Mouse (Mus musculus) neural tube, embryonic 12.5 days (tissue): ENCODE measurements around the gene Efcab10. TPM values are rescaled to one million over a fixed set of nuclear protein-coding genes. Genes with fewer than 3 reads are reported as not detected.

Experiments used
- ATAC-seq: fragments of 200-750 bp; cut with Nextera tagmentation; 2 replicates; pipeline ENCODE4 v1.8.0; 2017; ENCODE audit warnings: low read depth, mild to moderate bottlenecking, moderate TSS enrichment, moderate library complexity; ENCODE audit not compliant: low FRiP score
- H3K27ac ChIP-seq: fragments of 300-500 bp; sonication (generic); 2 replicates; pipeline ENCODE4 v1.5.1; 2016
- H3K27me3 ChIP-seq: fragments of 300-500 bp; sonication (generic); replicated peaks from 2 replicates; pipeline ENCODE4 v1.6.1; 2016; ENCODE audit warnings: mild to moderate bottlenecking
- H3K36me3 ChIP-seq: fragments of 300-500 bp; sonication (generic); 2 replicates; pipeline ENCODE4 v1.6.1; 2016; ENCODE audit warnings: mild to moderate bottlenecking
- H3K4me1 ChIP-seq: fragments of 300-500 bp; sonication (generic); 2 replicates; pipeline ENCODE4 v1.6.1; 2016
- H3K4me2 ChIP-seq: fragments of 300-500 bp; sonication (generic); replicated peaks from 2 replicates; pipeline ENCODE4 v1.6.1; 2016; ENCODE audit warnings: mild to moderate bottlenecking
- H3K4me3 ChIP-seq: fragments of 300-500 bp; sonication (generic); 2 replicates; pipeline ENCODE4 v1.5.1; 2016
- H3K9ac ChIP-seq: fragments of 300-500 bp; sonication (generic); 2 replicates; pipeline ENCODE4 v1.6.1; 2016; ENCODE audit warnings: mild to moderate bottlenecking
- H3K9me3 ChIP-seq: fragments of 300-500 bp; sonication (generic); 2 replicates; pipeline ENCODE4 v1.6.1; 2016; ENCODE audit warnings: mild to moderate bottlenecking
- WGBS: fragments of 180-500 bp; shearing (Covaris S2); methylation state at CpG from one replicate; pipeline ENCODE4 v1.1.7; 2016; 5-methylcytosine and 5-hydroxymethylcytosine counted together
- polyA plus RNA-seq: library from polyadenylated mRNA; unstranded; fragments of >200 nt; fragmentation: Nextera tagmentation; extraction: Ambion mirVana; gene quantifications from 2 replicates; pipeline ENCODE4 v1.2.1, GENCODE M21; 2016

Gene Efcab10
- polyA plus RNA-seq, 1 experiment from 2014 or later = 0.61 TPM

DNA sequence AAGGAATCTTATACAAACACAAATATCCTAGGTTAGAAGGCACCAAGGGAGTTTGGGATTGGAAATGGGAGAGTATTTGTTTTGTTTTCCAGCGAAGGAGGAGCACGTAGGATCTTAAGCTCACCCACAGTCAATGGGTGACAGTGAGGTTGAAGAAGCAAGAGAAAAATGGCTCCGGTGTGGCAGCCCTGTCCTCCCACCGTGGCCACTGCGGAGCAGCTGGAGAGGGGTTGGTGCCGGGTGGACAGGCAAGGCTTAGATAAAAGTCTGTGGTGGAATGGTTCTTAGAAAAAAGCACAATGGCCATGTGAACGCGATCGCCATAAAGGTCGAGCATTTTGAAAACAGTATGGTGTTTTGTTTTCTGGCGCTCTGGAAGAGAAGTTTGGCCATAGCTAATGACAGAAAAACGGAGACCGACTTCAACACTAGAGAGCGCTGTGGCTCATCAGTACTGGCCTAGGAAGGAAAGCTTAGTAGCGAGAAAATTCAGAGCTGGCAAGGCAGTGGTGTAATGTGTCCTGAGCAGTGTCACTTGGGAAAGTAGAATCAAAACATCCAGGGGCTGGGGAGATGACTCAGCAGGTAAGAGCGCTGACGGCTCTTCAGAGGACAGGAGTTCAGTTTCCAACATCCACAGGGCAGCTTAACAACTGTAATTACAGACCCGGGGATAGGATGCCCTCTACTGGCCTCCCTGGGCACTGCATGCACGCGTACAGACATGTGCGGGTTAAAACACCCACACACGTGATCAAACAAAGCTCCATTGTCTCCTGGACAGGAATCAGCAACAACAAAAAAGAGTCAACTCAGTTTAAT is 14.8 kb upstream of the Efcab10 start:
- WGBS = 20% methylated on average over 22 of the region's 22 CpGs
- Histone ChIP-seq H3K9ac (no peak overlapping the region), H3K9me3 (no peaks in the 10 kb centered on the region), H3K27ac (no peak overlapping the region), H3K4me1 (0 out of 2 replicates have a peak, but pooled peaks cover 1% of the 10 kb centered on the region), H3K4me2 (peak overlapping the region; percentile 46), H3K36me3 (no peaks in the 10 kb centered on the region), H3K4me3 (no peak overlapping the region), H3K27me3 (no peaks in the 10 kb centered on the region)
- peak; percentile 82 for ATAC-seq

- peak; percentile 48; the same call in 1 of the 2 replicates for ATAC-seq
- Histone ChIP-seq H3K4me1 (0 out of 2 replicates have a peak, but pooled peaks cover 6% of the 10 kb centered on the region), H3K4me3 (no peak overlapping the region), H3K36me3 (no peaks in the 10 kb centered on the region), H3K9ac (no peak overlapping the region), H3K9me3 (no peaks in the 10 kb centered on the region), H3K27ac (no peak overlapping the region), H3K27me3 (peaks cover 12% of the 10 kb centered on the region; the same call in 1 of the 2 replicates), H3K4me2 (no peak overlapping the region)
- WGBS = 13% methylated on average over 5 of the region's 5 CpGs
These were observed 5.8 kb upstream of the Efcab10 start for GRCm38 (mm10) chr12:33388842-33389241.

DNA sequence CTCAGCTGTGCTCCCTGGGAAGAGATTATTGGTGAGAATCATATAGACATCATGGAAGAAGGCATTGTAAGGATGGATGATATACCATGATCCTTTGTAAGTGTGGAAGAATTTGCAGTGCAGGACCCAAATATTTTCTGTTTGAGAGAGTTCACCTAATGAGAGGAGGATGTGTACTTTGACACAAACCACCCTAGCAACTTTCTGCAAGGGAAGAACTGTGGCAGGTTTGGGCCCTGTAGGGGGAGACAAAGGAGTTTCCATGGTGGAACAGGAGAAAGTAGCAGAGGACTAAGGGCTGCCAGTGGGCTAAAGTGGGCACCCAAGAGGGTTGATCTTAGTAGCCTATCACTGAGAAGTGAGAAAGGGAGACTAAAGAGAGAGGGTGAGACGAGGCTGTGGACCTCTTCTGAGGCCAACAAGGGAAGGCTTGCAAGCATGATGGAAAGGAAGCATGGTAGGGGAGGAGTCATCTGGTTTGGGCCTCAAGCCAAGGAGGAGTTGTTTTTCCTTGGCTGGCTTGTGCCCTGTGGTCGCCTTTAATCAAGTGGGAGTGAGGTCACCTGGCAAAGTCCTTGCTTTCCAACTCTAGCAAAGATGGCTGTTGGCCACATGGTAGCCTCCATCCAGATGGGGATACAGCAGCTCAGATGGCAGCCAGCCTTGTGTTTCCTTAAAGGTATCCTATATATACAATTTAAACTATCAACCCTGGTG is 3.7 kb upstream of the Efcab10 start:
- 82% methylated on average over 2 of the region's 2 CpGs for WGBS

GRCm38 (mm10) chr12:33403265-33403693 is 8.6 kb downstream of the Efcab10 start:
- Histone ChIP-seq H3K27ac (no peak overlapping the region), H3K4me2 (no peak overlapping the region), H3K4me1 (peaks cover 10% of the 10 kb centered on the region; the same call in 1 of the 2 replicates), H3K27me3 (no peaks in the 10 kb centered on the region), H3K4me3 (no peak overlapping the region), H3K9me3 (no peaks in the 10 kb centered on the region), H3K36me3 (no peaks in the 10 kb centered on the region), H3K9ac (no peak overlapping the region)
- 81% methylated on average over 7 of the region's 7 CpGs for WGBS
- ATAC-seq = no peak

More for the DNA sequence above, 3.7 kb upstream of the Efcab10 start:
- no peak overlapping the region for H3K27ac ChIP-seq
- H3K4me3 ChIP-seq = no peak overlapping the region
- no peak overlapping the region for H3K4me2 ChIP-seq
- no peaks in the 10 kb centered on the region for H3K36me3 ChIP-seq
- H3K27me3 ChIP-seq = peaks cover 10% of the 10 kb centered on the region; the same call in 1 of the 2 replicates
- no peak overlapping the region for H3K9ac ChIP-seq
- no peak for ATAC-seq
- H3K4me1 ChIP-seq = peaks cover 12% of the 10 kb centered on the region
- no peaks in the 10 kb centered on the region for H3K9me3 ChIP-seq

DNA sequence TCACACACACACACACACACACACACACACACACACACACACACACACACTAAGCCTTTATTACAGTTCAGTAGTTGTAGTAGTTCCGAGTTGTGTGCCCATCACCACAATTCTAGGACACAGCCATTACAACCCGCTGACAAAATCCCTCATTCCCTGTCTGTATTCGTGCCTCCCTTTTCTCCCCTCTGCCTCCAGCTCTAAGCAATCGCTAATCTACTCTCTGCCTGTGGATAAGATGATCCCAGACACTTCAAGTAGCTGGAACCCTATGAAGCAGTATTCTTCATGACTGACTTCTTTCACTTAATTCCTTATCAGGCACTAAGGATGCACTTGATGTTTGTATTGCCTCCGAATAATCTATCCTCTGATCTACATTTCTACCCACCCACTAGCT is 10.3 kb downstream of the Efcab10 start:
- Histone ChIP-seq H3K36me3 (no peaks in the 10 kb centered on the region), H3K4me3 (no peak overlapping the region), H3K27ac (no peak overlapping the region), H3K4me2 (no peak overlapping the region), H3K9me3 (no peaks in the 10 kb centered on the region), H3K27me3 (no peaks in the 10 kb centered on the region), H3K4me1 (peaks cover 10% of the 10 kb centered on the region; the same call in 1 of the 2 replicates), H3K9ac (no peak overlapping the region)
- no peak for ATAC-seq
- WGBS = 68% methylated on average over 5 of the region's 5 CpGs

DNA sequence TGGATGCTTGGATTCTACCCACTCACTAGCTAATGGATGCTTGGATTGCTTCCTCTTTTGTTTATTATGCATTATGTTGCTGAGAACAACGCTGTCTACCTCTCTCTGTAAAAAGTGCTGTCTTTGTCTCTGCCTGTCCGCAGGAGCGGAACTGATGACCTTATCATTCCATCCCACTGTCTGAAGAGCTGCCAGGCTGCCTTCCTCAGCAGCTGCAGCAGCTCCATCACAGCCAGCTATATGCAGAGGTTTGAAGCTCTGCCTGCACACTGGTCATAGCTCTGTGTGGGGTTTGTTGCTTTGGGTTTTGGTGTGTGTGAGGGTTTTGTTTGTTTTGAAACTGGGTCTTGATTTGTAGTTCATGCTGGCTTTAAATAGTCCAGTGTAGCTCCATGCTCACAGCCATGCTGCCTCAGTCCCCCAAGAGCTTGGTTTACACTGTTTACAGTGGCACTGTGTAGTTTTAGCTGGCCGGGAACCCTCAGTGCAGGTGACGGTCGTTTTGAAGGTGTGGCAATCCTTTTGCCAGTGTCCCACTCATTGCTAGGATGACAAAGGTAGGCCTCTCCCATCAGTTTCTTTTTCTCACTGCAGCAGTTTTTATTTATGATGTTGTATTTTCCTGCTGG is 10.9 kb downstream of the Efcab10 start:
- no peaks in the 10 kb centered on the region for H3K36me3 ChIP-seq
- H3K4me3 ChIP-seq = no peak overlapping the region
- H3K4me1 ChIP-seq = peaks cover 10% of the 10 kb centered on the region; the same call in 1 of the 2 replicates
- no peaks in the 10 kb centered on the region for H3K27me3 ChIP-seq
- H3K9ac ChIP-seq = no peak overlapping the region
- H3K4me2 ChIP-seq = no peak overlapping the region
- WGBS = 42% methylated on average over 6 of the region's 6 CpGs
- no peaks in the 10 kb centered on the region for H3K9me3 ChIP-seq
- H3K27ac ChIP-seq = no peak overlapping the region
- ATAC-seq = peak; percentile 82

DNA sequence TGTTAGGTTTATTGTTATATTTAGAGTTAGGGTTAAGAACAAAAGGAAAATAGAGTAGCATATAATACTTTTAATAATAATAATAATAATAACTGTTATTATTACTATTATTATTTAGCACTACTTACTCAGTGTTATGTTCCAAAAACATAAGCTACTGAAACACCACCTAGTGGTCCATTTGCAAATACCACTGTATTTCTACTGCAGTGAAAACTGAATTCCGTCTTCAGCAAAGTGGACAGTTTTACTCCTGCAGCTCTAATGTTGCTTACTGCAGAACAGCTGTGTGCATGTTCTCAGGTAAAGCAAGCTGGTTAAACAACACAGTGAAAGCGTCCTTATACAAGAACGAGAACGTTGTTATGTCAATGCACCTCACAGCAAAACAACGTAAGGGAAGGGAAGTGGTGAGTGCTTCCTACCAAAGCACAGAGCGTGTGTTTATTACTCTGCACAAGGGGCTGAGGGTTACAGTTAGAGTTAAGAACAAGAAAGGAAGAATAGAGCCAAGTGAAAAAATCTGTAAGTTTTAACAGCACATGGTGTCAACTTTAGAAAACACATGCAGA is 17.0 kb downstream of the Efcab10 start:
- Histone ChIP-seq H3K27ac (no peak overlapping the region), H3K9me3 (no peaks in the 10 kb centered on the region), H3K9ac (no peak overlapping the region), H3K4me3 (no peak overlapping the region), H3K27me3 (no peaks in the 10 kb centered on the region), H3K4me1 (no peaks in the 10 kb centered on the region), H3K4me2 (no peak overlapping the region), H3K36me3 (no peaks in the 10 kb centered on the region)
- WGBS = 56% methylated on average over 6 of the region's 6 CpGs
- no peak for ATAC-seq

DNA sequence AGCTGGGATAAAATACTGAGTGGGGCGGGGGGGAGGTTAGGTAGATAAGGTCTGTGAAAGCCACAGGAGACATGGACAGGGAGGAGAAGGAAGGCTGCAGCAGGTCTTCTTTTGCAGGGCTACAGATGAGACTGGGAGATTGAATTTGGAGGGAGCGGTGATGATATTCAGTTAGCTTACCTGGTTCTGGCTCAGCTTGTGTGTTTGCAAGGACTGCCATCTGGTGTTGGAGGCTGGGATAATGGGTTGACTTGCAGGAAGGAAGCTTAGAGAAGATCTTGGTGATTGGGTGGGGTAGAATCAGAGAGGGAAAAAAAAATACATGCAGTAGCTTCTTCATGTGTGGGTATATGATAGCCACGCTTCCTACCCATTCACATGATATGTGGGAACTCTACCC is 29.7 kb downstream of the Efcab10 start:
- no peaks in the 10 kb centered on the region for H3K4me1 ChIP-seq
- H3K4me2 ChIP-seq = no peak overlapping the region
- no peak overlapping the region for H3K27ac ChIP-seq
- H3K9ac ChIP-seq = no peak overlapping the region
- H3K36me3 ChIP-seq = no peaks in the 10 kb centered on the region
- no peak overlapping the region for H3K4me3 ChIP-seq
- H3K9me3 ChIP-seq = no peaks in the 10 kb centered on the region
- no peaks in the 10 kb centered on the region for H3K27me3 ChIP-seq
- no peak for ATAC-seq
- 36% methylated on average over 3 of the region's 3 CpGs for WGBS

DNA sequence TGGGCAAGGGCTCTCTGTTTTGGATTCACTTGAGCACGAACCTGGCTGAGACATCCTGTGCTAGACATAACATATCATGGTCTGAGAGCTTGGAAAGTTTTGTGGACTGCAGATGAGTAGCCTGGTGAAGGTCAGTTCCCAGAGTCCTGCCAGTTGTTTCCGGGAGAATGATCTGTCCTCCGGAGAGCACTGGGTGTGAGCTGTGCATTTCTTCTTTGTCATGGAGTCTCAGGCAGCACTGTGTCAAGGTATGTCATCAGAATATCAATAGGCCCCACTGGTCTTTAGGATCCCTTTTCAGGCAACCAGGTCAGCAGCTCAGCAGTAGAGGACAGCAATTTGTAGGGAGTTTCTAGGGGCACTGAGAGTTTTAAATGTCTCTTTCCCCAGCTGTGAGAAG is 32.6 kb downstream of the Efcab10 start:
- no peak for ATAC-seq
- Histone ChIP-seq H3K27me3 (no peaks in the 10 kb centered on the region), H3K36me3 (no peaks in the 10 kb centered on the region), H3K4me1 (peaks cover 6% of the 10 kb centered on the region), H3K4me3 (no peak overlapping the region), H3K9me3 (no peaks in the 10 kb centered on the region), H3K27ac (no peak overlapping the region), H3K4me2 (no peak overlapping the region), H3K9ac (no peak overlapping the region)
- WGBS = 28% methylated on average over 3 of the region's 3 CpGs

DNA sequence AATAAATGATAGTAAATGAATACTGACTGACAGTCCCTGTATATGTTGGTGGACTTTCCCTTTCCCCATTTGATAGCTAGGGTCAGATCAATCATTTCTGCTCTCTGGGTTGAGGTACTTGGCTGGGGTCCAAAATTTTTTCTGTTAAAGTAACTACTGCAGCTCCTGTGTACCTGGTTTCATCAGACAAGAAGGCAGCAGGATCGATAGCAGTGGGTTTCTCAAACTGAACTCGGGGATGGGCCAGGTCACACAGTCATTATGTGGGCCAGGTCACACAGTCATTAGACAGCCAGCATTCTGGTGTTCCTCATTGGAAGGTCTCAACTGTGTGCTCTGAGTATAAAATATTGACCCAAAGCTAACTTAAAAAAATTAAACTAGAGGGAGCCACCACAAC is 33.1 kb downstream of the Efcab10 start:
- Histone ChIP-seq H3K27me3 (no peaks in the 10 kb centered on the region), H3K36me3 (no peaks in the 10 kb centered on the region), H3K9ac (no peak overlapping the region), H3K4me3 (no peak overlapping the region), H3K4me2 (no peak overlapping the region), H3K9me3 (no peaks in the 10 kb centered on the region), H3K4me1 (peaks cover 6% of the 10 kb centered on the region), H3K27ac (no peak overlapping the region)
- WGBS = 85% methylated on average over 2 of the region's 2 CpGs
- no peak for ATAC-seq

- Histone ChIP-seq H3K4me1 (peaks cover 6% of the 10 kb centered on the region), H3K9me3 (no peaks in the 10 kb centered on the region), H3K9ac (peak within 1 kb of the TSS; percentile 87), H3K36me3 (peaks cover 3% of the 10 kb centered on the region; the same call in 1 of the 2 replicates), H3K4me2 (peak within 1 kb of the TSS; percentile 79), H3K27ac (peak within 1 kb of the TSS; percentile 37; the same call in 1 of the 2 replicates), H3K4me3 (peak within 1 kb of the TSS; percentile 84), H3K27me3 (no peaks in the 10 kb centered on the region)
- under 1% methylated on average over 66 of the region's 66 CpGs for WGBS
- peak; percentile 98 for ATAC-seq
These were observed 34.9 kb downstream of the Efcab10 start, which contains the start of gene Twistnb for GRCm38 (mm10) chr12:33429387-33430160. Gene Twistnb (plus strand): TSS chr12:33429635.
